Mouse (Mus musculus): ENCODE measurements around the gene Hist2h4. TPM values are rescaled to one million over a fixed set of nuclear protein-coding genes. Genes with fewer than 3 reads are reported as not detected.

Hist2h4 gene
- polyA plus RNA-seq, 1 experiment, result not detected

DNA sequence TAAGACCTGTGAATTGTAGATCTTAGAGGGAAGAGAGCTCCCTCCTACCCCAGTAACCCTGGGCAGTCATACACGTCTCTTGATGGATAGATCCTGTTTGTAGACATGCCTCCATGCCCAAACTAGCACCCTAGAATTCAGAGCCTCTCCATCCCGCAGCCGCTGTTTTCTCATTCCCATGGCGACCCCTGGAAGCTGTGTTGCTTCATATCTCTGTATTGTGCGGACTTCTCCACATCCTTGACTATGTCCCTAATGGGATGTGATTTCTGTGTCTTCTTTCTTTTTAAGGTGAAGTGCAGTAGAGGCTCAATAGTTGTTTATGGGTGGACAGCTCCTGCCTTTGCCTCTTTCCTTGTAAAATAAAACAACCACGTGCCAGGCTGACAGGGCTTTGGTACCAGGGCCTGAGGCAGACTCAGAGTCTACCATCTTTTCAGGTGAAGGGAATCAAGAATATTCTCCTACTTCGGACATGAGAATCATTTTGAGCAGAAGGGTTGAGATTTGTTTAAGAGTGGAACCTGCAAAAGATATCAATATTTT lies 1.4 kb upstream of the Hist2h4 start:
- TF ChIP-seq CTCF (IDR thresholded peaks at IDR 0.05; ENCODE audit: insufficient read depth, low read depth, low read length) (no peak), POLR2A (IDR thresholded peaks at IDR 0.05; ENCODE audit: insufficient read depth, low read depth, low read length) (no peak)
- Histone ChIP-seq H3K27ac (ENCODE audit: insufficient read depth, low read depth, low read length) (peak overlapping the region; percentile 97), H3K4me1 (ENCODE audit: control insufficient read depth, insufficient read depth, low read length) (peaks cover 5% of the 10 kb centered on the region), H3K4me3 (ENCODE audit: insufficient read depth, low read depth, low read length) (no peak overlapping the region)
- 54% methylated on average over 7 of the region's 7 CpGs for WGBS

GRCm38 (mm10) chr3:96263558-96264403 lies 670 bp upstream of the Hist2h4 start:
- Histone ChIP-seq H3K27ac (ENCODE audit: insufficient read depth, low read depth, low read length) (peak overlapping the region; percentile 97), H3K4me3 (ENCODE audit: insufficient read depth, low read depth, low read length) (peak overlapping the region; percentile 57), H3K4me1 (ENCODE audit: control insufficient read depth, insufficient read depth, low read length) (peaks cover 5% of the 10 kb centered on the region)
- TF ChIP-seq POLR2A (IDR thresholded peaks at IDR 0.05; ENCODE audit: insufficient read depth, low read depth, low read length), result no peak
- peak; percentile 14 for TF ChIP-seq CTCF (IDR thresholded peaks at IDR 0.05; ENCODE audit: insufficient read depth, low read depth, low read length)
- WGBS, result under 1% methylated on average over 27 of the region's 27 CpGs

- TF ChIP-seq CTCF (IDR thresholded peaks at IDR 0.05; ENCODE audit: insufficient read depth, low read depth, low read length), result no peak
- TF ChIP-seq POLR2A (IDR thresholded peaks at IDR 0.05; ENCODE audit: insufficient read depth, low read depth, low read length), result no peak
- WGBS, result under 1% methylated on average over 19 of the region's 19 CpGs
- H3K4me1 ChIP-seq (ENCODE audit: control insufficient read depth, insufficient read depth, low read length), result peaks cover 7% of the 10 kb centered on the region
- peak overlapping the region; percentile 86 for H3K4me3 ChIP-seq (ENCODE audit: insufficient read depth, low read depth, low read length)
- H3K27ac ChIP-seq (ENCODE audit: insufficient read depth, low read depth, low read length), result peak overlapping the region; percentile 97
Measured at GRCm38 (mm10) chr3:96262216-96262875, 765 bp downstream of the Hist2h4 start.

GRCm38 (mm10) chr3:96261623-96262022 lies 1.5 kb downstream of the Hist2h4 start:
- Histone ChIP-seq H3K4me3 (ENCODE audit: insufficient read depth, low read depth, low read length) (no peak overlapping the region), H3K4me1 (ENCODE audit: control insufficient read depth, insufficient read depth, low read length) (peaks cover 7% of the 10 kb centered on the region), H3K27ac (ENCODE audit: insufficient read depth, low read depth, low read length) (peak overlapping the region; percentile 97)
- 33% methylated on average over 3 of the region's 3 CpGs for WGBS
- TF ChIP-seq POLR2A (IDR thresholded peaks at IDR 0.05; ENCODE audit: insufficient read depth, low read depth, low read length), result no peak
- TF ChIP-seq CTCF (IDR thresholded peaks at IDR 0.05; ENCODE audit: insufficient read depth, low read depth, low read length), result no peak

GRCm38 (mm10) chr3:96260220-96260619 lies 2.9 kb downstream of the Hist2h4 start:
- H3K4me3 ChIP-seq (ENCODE audit: insufficient read depth, low read depth, low read length), result no peak overlapping the region
- no peak for TF ChIP-seq CTCF (IDR thresholded peaks at IDR 0.05; ENCODE audit: insufficient read depth, low read depth, low read length)
- TF ChIP-seq POLR2A (IDR thresholded peaks at IDR 0.05; ENCODE audit: insufficient read depth, low read depth, low read length), result no peak
- no peak overlapping the region for H3K27ac ChIP-seq (ENCODE audit: insufficient read depth, low read depth, low read length)
- peaks cover 7% of the 10 kb centered on the region for H3K4me1 ChIP-seq (ENCODE audit: control insufficient read depth, insufficient read depth, low read length)
- WGBS, result 88% methylated on average over 5 of the region's 5 CpGs

- TF ChIP-seq CTCF (IDR thresholded peaks at IDR 0.05; ENCODE audit: insufficient read depth, low read depth, low read length) (no peak), POLR2A (IDR thresholded peaks at IDR 0.05; ENCODE audit: insufficient read depth, low read depth, low read length) (no peak)
- 90% methylated on average over 3 of the region's 3 CpGs for WGBS
Measured at GRCm38 (mm10) chr3:96257190-96257589, 5.9 kb downstream of the Hist2h4 start.

GRCm38 (mm10) chr3:96255926-96256593 lies 7.1 kb downstream of the Hist2h4 start:
- 88% methylated on average over 5 of the region's 5 CpGs for WGBS
- Histone ChIP-seq H3K4me3 (ENCODE audit: insufficient read depth, low read depth, low read length) (no peak overlapping the region), H3K27ac (ENCODE audit: insufficient read depth, low read depth, low read length) (no peak overlapping the region), H3K4me1 (ENCODE audit: control insufficient read depth, insufficient read depth, low read length) (peaks cover 2% of the 10 kb centered on the region; the same call in 1 of the 2 replicates)
- TF ChIP-seq CTCF (IDR thresholded peaks at IDR 0.05; ENCODE audit: insufficient read depth, low read depth, low read length) (no peak), POLR2A (IDR thresholded peaks at IDR 0.05; ENCODE audit: insufficient read depth, low read depth, low read length) (no peak)

More at GRCm38 (mm10) chr3:96257190-96257589, 5.9 kb downstream of the Hist2h4 start:
- H3K4me3 ChIP-seq (ENCODE audit: insufficient read depth, low read depth, low read length), result no peak overlapping the region
- H3K27ac ChIP-seq (ENCODE audit: insufficient read depth, low read depth, low read length), result no peak overlapping the region
- peaks cover 4% of the 10 kb centered on the region; the same call in 1 of the 2 replicates for H3K4me1 ChIP-seq (ENCODE audit: control insufficient read depth, insufficient read depth, low read length)

DNA sequence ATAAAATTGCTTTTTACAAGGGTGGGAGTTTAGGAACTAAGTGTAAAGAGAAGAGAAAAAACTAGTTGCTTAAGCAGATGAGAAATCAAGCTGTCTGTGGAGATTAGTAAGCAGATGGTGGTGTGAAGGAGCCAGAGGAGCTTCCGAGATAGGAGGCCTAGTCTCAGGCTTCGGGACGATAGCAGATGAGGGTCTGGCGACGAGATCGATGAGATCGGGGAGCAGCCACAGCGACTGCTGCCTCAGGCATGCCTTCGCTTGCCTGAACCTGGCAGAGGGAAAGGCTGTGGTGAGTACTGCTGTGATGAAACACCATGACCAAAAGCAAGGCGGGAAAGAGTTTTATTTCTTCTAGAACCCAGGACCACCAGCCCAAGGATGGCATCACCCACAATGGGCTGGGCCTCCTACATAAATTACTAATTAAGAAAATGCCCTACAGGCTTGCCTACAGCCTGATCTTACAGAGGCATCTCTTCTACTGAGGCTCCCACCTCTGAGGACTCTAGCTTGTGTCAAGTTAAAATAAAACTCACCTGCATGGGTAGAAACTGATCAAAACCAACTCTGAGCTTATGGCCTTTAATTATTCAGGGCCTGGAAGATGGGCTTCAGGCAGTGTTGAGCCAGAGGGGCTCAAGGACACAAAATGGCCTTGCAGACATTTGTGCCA lies 8.3 kb downstream of the Hist2h4 start:
- Histone ChIP-seq H3K27ac (ENCODE audit: insufficient read depth, low read depth, low read length) (no peak overlapping the region), H3K4me1 (ENCODE audit: control insufficient read depth, insufficient read depth, low read length) (peaks cover 2% of the 10 kb centered on the region; the same call in 1 of the 2 replicates), H3K4me3 (ENCODE audit: insufficient read depth, low read depth, low read length) (no peak overlapping the region)
- TF ChIP-seq CTCF (IDR thresholded peaks at IDR 0.05; ENCODE audit: insufficient read depth, low read depth, low read length) (no peak), POLR2A (IDR thresholded peaks at IDR 0.05; ENCODE audit: insufficient read depth, low read depth, low read length) (no peak)
- 60% methylated on average over 10 of the region's 10 CpGs for WGBS

Measured in olfactory bulb, adult 2 months (tissue).